Mouse (Mus musculus): ENCODE results near the gene Commd8.

Gene Commd8

GRCm38 (mm10) chr5:72167594-72168284, at the start of gene Commd8:
Gene Commd8 (minus strand): TSS chr5:72168189.
- peak; percentile 96 for DNase-seq (ENCODE audit: low read depth)

GRCm38 (mm10) chr5:72211741-72212140, 43.8 kb upstream of the Commd8 start:
- no peak for DNase-seq (ENCODE audit: low read depth)

DNA sequence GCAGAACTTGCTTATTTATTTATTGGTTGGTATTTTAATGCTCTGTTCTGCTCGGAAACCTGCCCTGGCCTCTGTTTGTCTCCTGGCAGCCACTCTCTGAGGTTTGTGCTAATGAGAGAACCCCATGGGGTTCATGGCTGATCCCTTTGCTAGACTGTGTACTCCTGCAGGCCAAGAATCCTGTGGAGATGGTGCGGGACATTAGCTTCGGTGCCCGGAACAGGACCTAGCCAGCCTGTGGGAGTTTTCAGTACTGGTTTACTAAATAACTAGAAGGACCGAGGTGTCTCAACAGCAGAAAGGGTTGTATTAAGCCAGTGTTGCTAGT, 42.8 kb upstream of the Commd8 start:
- DNase-seq (ENCODE audit: low read depth) = no peak

DNA sequence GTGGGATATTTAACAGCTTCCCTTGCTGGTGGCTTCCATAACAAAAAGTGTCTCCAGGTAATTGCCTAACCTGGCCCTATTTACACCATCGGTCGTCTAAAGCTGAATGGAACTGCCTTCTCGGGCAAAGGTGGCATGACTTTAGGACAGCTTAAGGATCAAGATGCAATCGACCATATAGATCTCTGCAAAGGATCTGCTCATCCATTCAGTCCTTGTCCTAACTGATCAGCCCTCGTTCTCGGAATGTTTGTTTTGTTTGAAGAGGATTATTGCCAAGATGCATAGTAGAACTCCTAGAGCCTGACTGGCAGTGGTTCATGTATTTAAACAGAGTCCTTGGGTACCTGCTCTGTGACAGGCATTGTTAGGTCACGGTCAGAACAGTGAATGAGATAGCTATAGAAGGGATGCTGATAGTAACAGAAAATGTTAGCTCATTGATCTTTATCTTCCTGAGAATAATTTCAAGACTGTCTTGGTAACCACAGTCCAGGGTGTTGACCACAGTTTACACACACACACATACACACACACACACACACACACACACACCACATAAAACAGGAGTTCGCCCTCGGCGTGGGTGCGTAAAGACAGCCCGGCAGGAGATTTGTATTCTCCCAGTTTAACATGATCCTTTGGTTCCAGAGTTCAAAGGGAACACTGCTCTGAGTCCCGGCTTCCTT, 42.3 kb upstream of the Commd8 start:
- DNase-seq (ENCODE audit: low read depth) = peak; percentile 14

GRCm38 (mm10) chr5:72208515-72208914, 40.5 kb upstream of the Commd8 start:
- peak; percentile 19 for DNase-seq (ENCODE audit: low read depth)

GRCm38 (mm10) chr5:72205271-72205670, 37.3 kb upstream of the Commd8 start:
- no peak for DNase-seq (ENCODE audit: low read depth)

DNA sequence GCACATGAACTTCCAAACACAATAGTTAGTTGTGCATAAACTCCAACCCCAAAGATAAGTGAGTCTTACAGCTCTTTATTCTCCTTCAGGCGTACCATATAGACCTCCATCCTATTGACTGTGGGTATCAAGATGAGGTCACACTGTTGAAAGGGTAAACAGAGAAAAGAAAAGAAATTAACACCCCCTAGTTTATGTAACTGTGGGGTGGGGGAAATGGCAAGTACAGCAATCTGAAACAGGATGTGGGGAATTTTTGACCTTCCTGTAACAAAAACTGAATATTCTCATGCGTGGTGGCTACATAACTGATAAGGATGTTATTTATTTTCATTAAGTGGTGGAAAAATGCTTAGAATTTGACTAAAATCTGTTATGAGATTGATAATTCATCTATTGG, 36.5 kb upstream of the Commd8 start:
- peak; percentile 60 for DNase-seq (ENCODE audit: low read depth)

DNA sequence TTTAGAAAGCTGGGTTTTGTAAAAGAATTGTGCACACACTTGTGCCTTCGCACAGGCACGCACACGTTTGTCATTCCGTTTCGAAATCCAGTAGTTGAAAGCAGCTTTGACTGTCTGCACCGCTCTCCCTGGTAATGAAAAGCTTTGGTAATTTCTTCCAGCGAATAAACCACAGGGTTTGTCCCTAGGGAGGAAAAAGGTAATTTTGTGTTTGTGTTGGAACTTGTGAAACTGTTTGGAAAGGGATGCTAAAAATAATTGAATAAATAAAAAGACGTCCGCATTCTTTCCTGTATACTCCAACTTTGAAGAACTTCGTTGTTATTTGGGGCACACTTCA, 35.7 kb upstream of the Commd8 start:
- DNase-seq (ENCODE audit: low read depth) = no peak

DNA sequence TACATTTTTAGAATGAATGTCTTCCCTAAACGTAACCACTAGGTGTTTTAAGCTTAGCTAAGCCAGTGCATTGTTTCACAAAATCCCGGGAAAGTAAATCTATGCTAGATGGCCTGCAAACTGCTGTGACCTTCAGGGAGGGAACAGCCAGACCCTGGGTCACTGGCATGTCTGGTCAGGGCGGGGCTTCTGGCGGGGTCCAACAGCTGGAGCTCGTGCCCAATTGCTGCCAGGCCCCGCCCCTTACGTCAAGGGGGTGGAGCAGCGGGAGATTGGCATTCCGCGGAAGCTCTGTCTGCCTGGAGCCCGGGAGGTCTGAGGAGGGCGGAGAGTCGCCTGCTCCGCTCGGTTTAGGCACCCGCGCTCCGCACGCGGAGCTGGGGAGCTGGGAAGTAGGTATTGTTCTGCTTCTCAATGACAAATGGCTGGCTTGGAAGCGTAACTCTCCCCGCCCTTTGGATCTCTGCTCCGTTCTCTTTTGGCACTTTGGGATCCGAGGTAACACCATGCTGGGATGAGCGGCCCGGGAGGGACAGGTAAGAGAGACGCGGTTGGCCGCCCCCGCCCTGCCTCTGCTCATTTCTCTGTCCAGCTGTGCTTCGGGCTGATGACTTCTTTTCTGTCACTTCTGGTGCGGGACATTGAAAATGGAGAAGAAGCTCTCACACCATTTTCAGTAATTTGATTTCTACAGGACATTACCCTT, 35.2 kb upstream of the Commd8 start:
- DNase-seq (ENCODE audit: low read depth) = peak; percentile 95

GRCm38 (mm10) chr5:72202016-72202415, 34.0 kb upstream of the Commd8 start:
- DNase-seq (ENCODE audit: low read depth) = no peak

DNA sequence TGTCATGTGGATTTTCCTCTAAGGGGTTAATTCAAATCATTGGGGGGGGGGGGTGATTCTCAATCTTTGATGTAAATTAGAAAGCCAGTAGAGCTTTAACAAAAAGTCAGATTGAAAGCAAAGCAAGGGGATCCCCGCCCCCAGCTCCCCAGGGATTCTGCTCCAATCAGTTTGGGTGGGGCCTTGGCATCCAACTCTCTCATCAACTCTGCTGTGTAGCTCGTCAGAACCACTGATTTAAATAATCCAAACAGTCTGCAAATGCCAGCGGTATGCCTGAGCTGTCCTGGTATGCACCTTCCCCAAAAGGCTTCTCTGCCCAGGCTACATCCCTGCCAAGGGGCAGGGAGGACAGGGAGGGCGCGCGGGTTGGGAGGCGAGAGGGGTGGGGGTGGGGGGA, 33.6 kb upstream of the Commd8 start:
- DNase-seq (ENCODE audit: low read depth) = no peak

DNA sequence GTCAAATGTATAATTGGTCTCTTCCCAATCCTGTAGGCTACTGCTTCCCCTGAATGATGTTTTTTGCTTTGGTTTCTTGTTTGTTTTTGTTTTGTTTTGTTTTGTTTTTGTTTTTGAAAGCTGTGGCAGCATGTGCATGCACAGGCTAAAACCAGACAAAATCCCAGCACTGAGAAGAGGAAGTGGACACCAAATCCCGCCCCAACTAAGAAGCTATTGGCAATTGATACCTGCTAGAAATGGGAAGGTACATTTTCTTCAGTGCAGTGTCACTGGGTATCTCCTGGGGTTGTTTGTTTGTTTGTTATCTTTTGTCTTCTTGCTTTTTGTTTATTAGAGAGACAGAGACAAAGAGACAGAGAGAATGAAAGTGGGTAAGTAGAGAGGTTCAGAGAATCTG, 27.5 kb upstream of the Commd8 start:
- DNase-seq (ENCODE audit: low read depth) = no peak

DNA sequence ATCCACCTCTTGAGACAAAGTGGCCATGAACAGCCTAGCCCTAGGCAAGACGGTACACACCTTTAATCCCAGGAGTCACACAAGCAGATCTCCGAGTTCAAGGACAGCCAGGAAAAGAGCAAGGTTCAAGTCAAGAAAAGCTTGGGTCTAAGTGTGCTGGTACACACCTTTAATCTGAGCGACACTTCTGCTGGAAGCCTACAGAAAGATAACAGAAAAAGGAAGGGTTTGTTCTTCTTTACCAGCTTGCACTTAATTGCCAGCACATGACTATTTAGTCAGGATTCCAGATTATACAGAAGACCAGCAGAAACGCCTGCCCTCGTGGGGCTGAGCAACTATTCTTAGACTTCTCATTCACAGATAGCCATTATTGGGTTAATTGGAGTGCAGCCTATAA, 23.9 kb upstream of the Commd8 start:
- DNase-seq (ENCODE audit: low read depth) = no peak

DNA sequence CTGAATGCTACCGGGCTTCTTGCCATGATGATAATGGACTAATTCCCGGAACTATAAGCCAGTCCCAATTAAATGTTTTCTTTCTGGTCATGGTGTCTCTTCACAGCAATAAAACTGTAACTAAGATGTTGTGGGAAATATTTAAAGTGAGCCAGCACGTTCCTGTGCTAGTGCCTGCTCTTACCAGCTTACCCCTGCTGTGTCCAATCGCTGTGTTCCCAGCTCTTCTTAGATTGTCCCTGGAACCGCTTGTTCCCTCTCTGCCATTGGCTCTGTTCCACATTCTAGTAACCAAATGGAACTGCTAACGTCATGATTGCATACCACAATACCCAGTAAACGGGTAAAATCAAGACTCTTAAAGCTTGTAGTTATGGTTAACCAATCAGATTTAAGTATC, 23.2 kb upstream of the Commd8 start:
- DNase-seq (ENCODE audit: low read depth) = no peak

- DNase-seq (ENCODE audit: low read depth) = no peak
These were observed 16.6 kb upstream of the Commd8 start for GRCm38 (mm10) chr5:72184437-72185100.

DNA sequence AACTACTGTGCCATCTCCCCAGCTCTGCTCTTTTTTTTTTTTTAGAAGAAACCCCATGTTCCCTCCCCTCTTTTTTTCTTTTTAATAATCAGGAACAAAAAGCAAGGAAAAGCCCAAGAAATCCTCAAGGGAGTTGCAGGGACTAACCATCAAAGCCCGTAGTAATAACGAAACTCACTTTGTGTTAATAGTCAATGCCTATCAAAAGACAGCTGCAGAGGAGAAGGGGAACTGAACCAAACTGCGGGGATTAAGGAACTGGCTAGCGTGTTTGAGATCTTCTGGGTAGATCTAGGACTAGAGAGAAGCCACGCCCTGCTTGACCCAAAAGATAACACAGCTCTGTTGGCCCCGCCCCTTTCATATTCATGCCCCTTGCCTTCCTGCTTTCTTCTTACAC, 15.9 kb upstream of the Commd8 start:
- peak; percentile 70 for DNase-seq (ENCODE audit: low read depth)

DNA sequence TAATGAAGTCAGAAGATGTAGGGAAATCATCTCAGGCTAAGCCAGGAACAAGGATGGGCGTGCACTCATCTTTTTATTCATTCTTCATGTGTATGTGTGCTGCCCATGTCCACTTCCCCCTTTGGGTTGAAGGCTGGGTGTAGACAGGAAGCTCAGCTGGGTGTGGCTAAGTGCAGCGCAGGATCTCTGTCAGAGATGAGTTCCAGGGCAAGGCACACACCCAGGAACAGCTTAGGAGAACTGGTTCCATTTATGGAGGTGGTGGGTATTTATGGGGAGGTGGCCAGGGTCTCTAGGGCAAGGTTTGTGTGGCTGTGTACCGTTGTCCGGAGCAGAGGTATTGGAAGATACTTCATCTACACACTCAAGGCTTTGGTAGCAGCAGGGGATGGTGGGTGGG, 14.8 kb upstream of the Commd8 start:
- peak; percentile 66 for DNase-seq (ENCODE audit: low read depth)

GRCm38 (mm10) chr5:72181194-72181593, 13.2 kb upstream of the Commd8 start:
- DNase-seq (ENCODE audit: low read depth) = no peak

DNA sequence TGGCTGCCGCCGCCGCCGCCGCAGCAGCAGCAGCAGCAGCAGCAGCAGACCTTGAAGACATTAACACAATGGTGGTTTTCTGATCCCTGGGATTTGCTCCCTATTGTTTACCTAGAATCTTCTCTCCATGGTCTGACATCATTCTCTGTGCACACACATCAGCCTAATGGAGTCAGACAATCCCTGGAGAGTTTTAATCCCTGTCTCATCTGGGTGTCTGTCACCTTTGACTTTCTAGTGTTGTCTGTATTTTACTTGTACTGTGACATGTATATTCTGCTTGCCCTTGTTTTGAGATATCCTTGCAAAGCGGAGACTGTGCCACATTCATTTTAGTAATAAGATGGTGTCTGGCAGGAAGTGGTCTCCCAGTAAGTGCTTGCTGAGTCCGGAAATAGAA, 7.5 kb upstream of the Commd8 start:
- DNase-seq (ENCODE audit: low read depth) = no peak

GRCm38 (mm10) chr5:72175050-72175449, 7.1 kb upstream of the Commd8 start:
- no peak for DNase-seq (ENCODE audit: low read depth)

DNA sequence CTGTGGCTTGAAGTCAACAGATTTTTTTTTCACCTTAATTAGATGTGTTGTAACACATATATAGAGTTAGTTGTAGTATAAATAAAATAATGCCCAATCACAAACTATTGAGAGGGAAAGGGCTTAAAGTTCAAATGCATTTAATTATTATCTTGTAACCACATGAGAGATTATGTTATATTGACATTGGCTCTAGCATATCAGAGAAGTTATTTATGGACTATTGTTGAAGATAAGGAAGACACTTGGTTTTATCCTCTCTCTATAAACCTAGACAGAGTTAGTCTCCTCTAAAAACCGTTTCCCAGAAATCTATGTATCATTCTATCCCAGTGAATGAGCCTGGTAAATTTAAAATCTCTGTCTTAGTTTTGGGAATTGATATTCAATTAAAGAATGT, 5.5 kb upstream of the Commd8 start:
- no peak for DNase-seq (ENCODE audit: low read depth)

DNA sequence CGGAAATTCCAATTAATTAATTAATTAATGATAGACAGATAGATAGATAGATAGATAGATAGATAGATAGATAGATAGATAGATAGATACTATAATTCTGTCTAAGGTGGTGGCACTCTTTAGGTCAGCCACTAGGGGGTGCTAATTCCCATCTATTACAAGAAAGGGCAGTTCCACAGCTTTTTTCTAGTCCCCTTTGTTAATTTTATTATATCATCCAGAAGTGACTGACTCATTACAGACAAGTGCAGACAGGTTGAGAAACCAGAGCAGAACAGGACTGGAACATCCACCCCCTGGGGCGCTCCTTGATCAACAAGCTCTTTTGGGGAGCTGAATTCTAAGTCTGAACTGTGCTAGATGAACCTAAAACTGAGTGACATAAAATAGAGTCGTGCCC, 4.7 kb upstream of the Commd8 start:
- peak; percentile 84 for DNase-seq (ENCODE audit: low read depth)

GRCm38 (mm10) chr5:72170067-72170466, 2.1 kb upstream of the Commd8 start:
- DNase-seq (ENCODE audit: low read depth) = no peak
